Mouse (Mus musculus) brain, embryonic 14.5 days (tissue): Measurements from ENCODE around the gene Ints11. TPM values are rescaled to one million over a fixed set of nuclear protein-coding genes. Genes with fewer than 3 reads are reported as not detected.

ENCODE experiments used
- DNase-seq: peaks from one replicate; pipeline ENCODE4 v3.0.0-alpha.2; 2011; ENCODE audit warnings: low read depth
- CTCF ChIP-seq: fragments of 200-500 bp; IDR thresholded peaks from 2 replicates; pipeline ENCODE4 v1.5.1; 2012; ENCODE audit warnings: inconsistent platforms, mild to moderate bottlenecking, moderate library complexity, borderline replicate concordance; ENCODE audit not compliant: insufficient read depth, insufficient read length; ENCODE audit errors: extremely low read depth
- POLR2A ChIP-seq: fragments of 200-500 bp; IDR thresholded peaks from 2 replicates; pipeline ENCODE4 v1.6.1; 2012; ENCODE audit warnings: mild to moderate bottlenecking, inconsistent platforms, borderline replicate concordance; ENCODE audit not compliant: poor library complexity, insufficient read depth, insufficient read length, severe bottlenecking; ENCODE audit errors: extremely low read depth
- polyA plus RNA-seq: library from polyadenylated mRNA; depleted of rRNA; stranded (reverse); fragments of >200 nt; gene quantifications from 2 replicates; pipeline ENCODE4 v1.2.3, GENCODE M21; 2012

Gene Ints11
- polyA plus RNA-seq, 1 experiment: 69.1 TPM

- no peak for TF ChIP-seq POLR2A
- TF ChIP-seq CTCF: no peak
- DNase-seq: no peak
These were observed 14.2 kb downstream of the Ints11 start for GRCm38 (mm10) chr4:155883587-155883986.

DNA sequence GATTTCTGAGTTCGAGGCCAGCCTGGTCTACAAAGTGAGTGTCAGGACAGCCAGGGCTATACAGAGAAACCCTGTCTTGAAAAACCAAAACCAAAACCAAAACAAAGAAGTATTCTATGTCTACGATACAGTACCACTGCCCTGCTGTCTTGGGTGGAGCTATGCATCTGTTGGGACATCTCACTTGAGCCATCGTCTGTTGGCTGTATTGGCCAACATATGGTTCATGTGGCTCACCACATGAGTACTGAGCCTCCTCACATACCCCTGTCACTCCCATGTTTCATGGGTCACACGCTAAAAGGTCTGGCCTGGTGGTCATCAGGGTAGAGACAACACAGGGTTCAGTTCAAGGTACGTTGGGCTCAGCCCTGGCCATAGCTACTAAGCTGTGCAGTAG lies 17.0 kb downstream of the Ints11 start:
- no peak for TF ChIP-seq POLR2A
- no peak for TF ChIP-seq CTCF
- no peak for DNase-seq

DNA sequence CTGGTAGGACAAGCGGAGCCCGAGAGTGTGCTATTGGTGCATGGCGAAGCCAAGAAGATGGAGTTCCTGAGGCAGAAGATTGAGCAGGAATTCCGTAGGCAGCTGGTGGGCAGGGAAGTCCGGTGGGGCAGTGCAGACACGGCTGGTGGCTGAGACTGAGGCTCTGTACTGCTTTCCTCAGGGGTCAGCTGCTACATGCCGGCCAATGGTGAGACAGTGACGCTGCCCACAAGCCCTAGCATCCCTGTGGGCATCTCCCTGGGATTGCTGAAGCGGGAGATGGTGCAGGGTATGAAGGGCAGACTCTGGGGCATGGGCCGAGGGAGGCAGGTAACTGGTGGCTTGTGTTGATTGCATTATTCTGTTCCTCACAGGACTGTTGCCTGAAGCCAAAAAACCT lies 18.3 kb downstream of the Ints11 start:
- no peak for DNase-seq
- no peak for TF ChIP-seq POLR2A

GRCm38 (mm10) chr4:155888181-155888580 lies 18.8 kb downstream of the Ints11 start:
- no peak for DNase-seq
- TF ChIP-seq POLR2A (no peak), CTCF (no peak)

DNA sequence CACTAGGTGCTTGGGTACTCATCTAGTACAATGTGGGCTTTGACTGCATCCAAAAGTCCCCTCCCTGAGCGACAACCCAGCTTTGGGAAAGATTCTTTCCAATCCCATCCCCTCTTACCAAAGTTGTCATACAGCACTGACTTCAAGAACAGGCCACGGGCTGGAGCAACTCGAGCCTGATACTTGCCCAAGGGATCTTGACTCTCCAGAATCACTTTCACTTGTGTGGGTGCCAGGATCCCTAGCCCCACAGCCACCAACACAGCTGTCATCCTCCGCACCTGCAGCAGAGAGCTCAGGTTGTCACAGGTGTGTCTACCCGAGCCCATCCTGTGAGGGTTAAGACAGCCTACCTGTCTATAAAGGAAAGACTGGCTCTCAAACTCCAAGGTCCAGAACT lies 20.0 kb downstream of the Ints11 start:
- TF ChIP-seq CTCF: no peak
- no peak for TF ChIP-seq POLR2A

GRCm38 (mm10) chr4:155891011-155891471 lies 21.7 kb downstream of the Ints11 start:
- no peak for DNase-seq
- no peak for TF ChIP-seq POLR2A
- TF ChIP-seq CTCF: no peak

More for the DNA sequence above, 20.0 kb downstream of the Ints11 start:
- DNase-seq: no peak

GRCm38 (mm10) chr4:155891551-155892001 lies 22.2 kb downstream of the Ints11 start, which contains the start of the genes Pusl1 and Acap3:
Gene Pusl1, minus strand, starts transcription at chr4:155891781.
Gene Acap3, plus strand, starts transcription at chr4:155891822.
- TF ChIP-seq CTCF: no peak
- TF ChIP-seq POLR2A: peak; percentile 66; the same call in 1 of the 2 replicates
- peak; percentile 99 for DNase-seq

DNA sequence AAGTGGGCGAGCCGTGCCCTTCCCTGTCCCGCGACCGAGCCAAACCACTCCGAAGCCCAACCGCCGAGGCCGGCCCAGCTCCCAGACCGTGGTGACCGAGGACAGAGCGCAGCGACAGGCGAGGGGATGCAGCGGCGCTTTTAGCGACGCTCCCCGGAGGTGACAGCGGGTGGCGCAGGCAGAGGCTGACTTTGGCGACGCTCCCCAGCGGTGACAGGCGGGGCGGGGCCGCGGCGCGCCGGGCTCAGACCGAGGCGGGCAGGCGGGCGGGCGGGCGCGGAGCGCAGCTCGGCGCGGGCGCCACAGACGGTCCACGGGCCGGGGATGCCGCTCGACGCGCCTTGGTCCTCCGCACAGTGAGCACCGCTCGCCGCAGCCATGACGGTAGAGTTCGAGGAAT lies 22.7 kb downstream of the Ints11 start:
- peak; percentile 94 for DNase-seq
- peak; percentile 9; the same call in 1 of the 2 replicates for TF ChIP-seq CTCF
- peak; percentile 86 for TF ChIP-seq POLR2A

GRCm38 (mm10) chr4:155892438-155893211 lies 23.3 kb downstream of the Ints11 start:
- DNase-seq: peak; percentile 56
- TF ChIP-seq CTCF (no peak), POLR2A (no peak)

- no peak for DNase-seq
- TF ChIP-seq POLR2A (no peak), CTCF (no peak)
These were observed 23.9 kb downstream of the Ints11 start for GRCm38 (mm10) chr4:155893212-155893690.

DNA sequence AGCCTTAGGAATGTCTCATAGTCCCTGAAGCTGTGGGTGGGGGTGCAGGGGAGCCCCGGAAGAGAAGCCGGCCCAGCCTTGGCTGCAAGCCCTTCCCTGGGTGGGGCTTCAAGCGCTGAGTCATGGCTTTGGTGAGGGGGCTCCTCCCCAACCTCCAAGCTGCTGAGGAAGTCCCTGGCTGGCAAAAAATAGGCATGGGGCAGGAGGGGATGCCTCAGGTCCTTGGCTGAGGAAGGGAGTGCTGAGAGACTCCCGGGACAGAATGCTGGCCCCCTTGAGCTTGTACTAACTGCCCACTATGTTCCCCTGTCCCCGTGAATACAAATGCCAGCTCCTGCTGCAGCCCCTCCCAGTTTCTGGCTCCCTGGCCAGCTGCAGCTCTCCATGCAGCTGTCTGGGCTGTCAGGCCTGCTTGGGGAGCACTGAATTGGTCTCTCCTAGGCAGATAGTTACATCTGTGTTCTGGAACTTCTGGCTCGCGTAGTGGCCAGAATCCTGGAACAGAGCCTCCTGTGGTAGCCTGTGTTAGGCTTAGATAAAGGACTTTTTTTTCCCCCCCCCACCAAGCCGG lies 25.1 kb downstream of the Ints11 start:
- DNase-seq: peak; percentile 26

More for the DNA sequence above, 25.1 kb downstream of the Ints11 start:
- TF ChIP-seq POLR2A: no peak
- no peak for TF ChIP-seq CTCF
